Mouse (Mus musculus): ENCODE results near the gene Stk24.

DNA sequence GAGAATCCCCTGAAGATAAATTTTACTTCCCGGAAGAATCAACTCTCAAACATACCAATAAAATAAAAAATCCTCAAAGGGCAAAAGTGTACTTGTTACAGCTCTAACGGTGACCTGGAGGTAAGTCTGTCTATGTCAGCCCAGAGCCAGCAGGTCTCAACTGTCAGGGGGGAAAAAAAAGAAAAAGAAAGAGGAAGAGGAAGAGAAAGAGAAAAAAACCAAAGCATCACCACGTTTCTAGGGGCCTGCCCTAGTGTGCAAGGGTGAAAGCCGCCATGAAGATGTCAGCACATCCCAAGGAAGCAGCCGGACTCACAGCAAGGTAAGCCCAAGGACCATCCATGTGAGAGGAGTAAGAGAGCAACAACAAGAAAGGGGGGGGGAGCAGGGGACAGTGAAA is 50.9 kb downstream of the Stk24 start:
- TF ChIP-seq POLR2A (IDR thresholded peaks at IDR 0.05; ENCODE audit: insufficient read depth, low read depth, low read length) (no peak), CTCF (IDR thresholded peaks at IDR 0.05) (no peak), EP300 (IDR thresholded peaks at IDR 0.05; ENCODE audit: insufficient read depth, low read depth, low read length) (no peak)
